Mouse (Mus musculus) right cerebral cortex, postnatal 4 days (tissue): ENCODE measurements at regions not wholly inside any gene's neighbourhood (a gene's known extent, or its start where the extent isn't known, plus 50 kb on each side); places are given as distances from the start of the nearest gene placed in this dataset.

Source experiments
- DNase-seq: peaks from one replicate; pipeline ENCODE4 v3.0.0-alpha.2; 2022

- DNase-seq, result no peak
Observed at GRCm38 (mm10) chr13:60429148-60429547, 172.6 kb upstream of the Dapk1 start.

DNA sequence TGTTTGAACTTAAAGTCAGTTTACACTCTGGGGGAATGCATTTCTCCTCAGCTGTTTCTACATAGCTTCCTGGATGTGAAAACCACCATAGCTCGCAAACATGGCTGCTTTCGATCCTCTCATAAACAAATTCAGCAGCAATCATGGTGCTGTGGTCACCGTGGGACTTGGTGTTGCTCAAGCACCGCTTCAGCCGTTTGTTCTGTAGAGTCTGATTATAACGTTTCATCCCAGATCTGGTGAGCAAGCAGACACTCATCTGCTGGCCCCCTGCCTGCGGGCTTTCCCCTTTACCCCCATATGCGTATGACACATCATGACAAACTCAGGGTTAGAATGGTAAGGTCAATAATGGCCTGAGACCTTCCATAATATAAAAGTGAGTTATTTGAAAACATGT lies 170.3 kb upstream of the Dapk1 start:
- no peak for DNase-seq

DNA sequence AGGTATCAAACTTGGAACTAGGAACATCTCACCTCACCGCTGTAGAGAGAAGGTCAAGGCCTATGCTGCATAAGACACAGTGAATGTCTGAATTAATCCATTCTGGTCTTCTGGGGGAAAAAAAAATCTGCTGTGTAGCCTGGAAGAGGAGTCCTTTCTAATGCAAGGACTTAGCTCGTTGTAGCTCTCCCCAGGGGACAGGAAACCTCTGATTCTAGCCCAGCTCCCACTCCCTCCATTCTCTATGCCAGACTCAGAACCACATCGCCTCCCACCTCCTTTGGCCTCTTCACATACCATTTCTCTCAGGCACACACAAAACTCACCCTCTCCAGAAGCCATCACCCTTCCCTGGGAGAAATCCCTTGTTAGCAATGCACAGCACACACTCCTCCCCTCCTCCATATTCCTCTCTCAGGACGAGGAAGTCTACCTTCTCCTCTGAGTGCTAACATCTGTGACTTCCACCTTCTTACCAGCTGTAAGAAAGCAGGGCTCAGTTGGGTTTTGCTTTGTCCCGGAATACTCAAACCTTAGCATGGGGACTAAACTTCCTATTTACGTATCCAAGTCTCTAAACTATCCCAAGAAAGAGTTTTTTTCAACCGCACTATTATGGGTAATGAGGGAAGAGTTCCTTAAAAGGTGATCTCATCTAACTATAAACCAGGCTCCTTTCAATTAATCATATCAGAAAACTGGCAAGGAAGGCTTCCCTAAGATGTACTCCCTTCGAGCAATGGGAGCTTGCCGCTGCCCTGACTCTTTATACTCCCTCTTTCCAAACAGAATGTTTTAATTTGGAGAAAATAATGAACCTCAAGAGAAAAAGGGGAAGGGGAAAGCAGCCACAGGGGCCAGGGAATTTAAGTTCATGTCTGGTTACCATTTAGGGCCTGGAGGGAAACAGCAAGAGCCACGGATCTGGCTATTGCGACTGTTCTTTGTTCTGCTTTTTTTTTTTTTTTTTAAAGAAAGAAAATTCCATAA lies 167.2 kb upstream of the Dapk1 start:
- DNase-seq, result no peak

GRCm38 (mm10) chr13:60435333-60435732 lies 166.4 kb upstream of the Dapk1 start:
- no peak for DNase-seq

- no peak for DNase-seq
Observed at GRCm38 (mm10) chr13:60438177-60438576, 163.6 kb upstream of the Dapk1 start.

DNA sequence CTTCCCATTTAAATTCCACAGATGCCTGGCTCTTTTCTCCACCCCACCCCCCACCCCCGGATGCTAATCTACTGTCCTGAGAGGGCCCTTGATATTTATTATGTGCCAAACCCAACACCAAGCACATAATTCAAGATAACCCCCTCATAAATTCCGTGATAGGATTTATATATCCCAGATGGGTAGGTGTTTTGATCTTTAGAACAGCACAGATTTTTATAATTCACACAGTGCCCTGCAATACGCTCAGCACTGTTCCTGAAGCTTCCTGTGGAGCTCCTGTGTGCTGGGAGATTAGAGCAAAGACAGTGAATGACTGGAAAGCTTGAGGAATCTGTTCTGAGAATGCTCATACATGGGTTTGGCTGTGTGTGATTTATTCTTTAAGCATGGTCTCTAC lies 161.2 kb upstream of the Dapk1 start:
- no peak for DNase-seq

DNA sequence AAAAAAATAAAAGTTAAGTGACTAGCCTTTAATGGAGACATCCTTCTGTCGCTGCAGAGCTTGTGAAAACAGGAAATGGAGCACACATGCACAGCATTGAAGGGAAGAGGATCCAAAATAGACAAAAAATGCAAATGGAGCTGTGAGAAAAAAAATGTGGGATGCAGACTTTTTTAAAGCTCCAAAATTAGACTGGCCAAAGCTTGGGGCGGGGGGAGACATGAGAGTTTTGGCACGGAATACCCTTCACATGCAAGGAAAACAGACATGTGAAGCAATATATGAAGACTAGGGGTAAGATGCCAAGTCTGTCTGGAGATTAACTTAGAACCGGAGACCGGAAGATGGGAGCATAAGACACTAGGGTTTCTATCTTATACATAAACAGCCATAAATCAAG lies 156.6 kb upstream of the Dapk1 start:
- DNase-seq, result no peak

DNA sequence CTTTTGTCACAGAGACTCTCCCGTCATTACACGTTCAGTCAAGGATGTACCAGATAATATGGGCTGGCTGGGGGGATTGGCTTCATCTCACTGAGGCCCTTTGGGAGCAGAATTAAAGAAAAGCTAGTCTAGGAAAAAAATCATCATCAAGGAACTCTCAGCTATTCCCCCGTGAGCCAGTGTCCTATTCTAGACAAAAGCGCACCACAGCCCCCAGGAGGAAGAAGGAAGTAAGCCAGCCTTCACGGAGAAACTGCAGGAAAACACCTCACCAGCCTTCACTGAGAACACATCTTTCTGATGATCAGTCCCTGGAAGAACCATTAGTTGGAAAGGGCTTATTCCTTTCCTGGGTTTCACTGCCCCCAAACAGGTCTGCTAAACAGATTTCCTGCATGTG lies 154.8 kb upstream of the Dapk1 start:
- no peak for DNase-seq

GRCm38 (mm10) chr13:60450721-60451506 lies 150.8 kb upstream of the Dapk1 start:
- no peak for DNase-seq

DNA sequence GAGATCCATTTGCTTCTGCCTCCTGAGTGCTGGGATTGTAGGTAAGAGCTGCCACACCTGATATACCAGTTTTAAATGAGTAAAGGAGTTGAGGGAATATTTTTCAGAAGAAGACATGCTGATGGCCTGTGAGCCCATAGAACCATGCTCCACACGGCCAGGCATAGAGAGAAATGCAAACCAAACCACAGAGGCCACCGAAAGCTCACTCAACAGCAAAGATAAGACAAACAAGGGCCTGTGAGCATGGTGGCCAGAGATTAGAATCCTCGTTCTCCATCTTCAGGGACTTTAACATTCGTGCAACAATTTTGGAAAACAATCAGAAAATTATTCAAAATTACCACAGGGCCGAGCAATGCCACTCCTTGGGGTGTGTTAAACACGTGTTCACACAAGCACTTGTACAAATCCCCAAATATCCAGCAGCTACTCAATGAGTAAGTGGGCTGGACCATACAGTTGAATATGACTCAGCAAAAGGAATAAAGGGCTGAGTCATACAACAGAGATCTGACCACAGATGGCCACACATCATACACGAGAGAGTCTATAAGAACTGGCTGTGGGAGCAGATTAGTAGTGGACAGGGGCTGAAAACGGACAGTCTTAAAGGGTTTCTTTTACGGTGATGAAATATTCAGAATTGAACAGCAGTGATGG lies 147.8 kb upstream of the Dapk1 start:
- no peak for DNase-seq

DNA sequence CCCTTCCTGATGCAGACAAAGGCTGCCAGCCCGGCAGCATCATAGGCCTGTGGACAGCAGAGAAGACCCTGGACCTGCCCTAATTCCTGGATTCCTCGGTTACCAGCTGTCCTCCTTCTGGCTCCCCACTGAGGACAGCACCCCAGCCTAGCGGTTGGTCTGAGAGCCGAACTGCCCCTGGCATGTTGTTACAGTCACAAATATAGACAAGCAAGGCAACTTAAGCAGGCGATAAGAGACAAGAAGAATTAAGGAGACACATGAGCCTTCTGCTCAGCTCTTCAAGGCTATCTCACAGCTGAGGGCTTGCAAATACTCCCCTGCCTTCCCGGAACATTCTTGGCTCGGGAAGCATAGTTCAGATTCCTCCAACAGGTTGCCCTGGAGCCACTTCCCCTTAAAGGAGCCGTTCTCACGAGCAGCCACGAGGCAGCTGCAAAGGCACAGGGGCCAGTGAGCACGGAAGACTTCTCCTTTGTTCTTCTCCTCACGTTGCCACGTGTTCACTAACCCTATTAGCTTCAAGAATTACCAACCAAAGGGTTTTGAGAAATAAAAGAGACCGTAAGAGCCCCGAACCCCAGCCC lies 146.6 kb upstream of the Dapk1 start:
- DNase-seq, result no peak

DNA sequence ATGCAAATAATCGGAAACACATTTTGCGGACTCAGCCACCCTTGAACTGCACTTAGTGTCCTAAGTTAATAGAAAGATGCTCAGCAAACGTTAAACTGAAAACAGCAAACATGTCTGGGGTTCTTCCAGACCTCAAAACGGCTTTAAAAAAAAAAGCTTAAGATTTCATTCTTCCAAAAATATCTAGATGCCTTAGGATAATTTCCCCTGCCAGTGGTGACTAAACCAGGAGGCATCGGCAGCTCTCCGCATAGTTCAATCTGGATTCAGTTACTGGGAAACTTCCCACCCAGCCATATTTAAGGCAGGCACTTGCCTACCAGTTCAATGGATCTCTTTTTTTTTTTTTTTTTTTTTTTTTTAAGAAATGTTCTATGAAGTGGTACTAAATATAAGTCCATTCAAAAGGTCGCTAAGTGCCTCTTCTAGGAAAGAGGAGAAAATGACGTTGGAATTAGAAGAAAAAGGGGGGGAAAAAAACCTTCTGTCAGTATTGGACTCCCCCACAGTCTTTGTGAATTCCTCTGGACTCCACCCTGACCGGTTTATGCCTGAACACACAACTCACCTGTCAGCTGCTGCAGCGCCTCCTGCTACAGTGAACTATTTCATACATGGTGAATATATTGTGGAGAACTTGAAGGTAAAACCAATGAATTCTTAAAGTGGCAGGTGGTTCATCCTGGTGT lies 145.7 kb upstream of the Dapk1 start:
- no peak for DNase-seq

DNA sequence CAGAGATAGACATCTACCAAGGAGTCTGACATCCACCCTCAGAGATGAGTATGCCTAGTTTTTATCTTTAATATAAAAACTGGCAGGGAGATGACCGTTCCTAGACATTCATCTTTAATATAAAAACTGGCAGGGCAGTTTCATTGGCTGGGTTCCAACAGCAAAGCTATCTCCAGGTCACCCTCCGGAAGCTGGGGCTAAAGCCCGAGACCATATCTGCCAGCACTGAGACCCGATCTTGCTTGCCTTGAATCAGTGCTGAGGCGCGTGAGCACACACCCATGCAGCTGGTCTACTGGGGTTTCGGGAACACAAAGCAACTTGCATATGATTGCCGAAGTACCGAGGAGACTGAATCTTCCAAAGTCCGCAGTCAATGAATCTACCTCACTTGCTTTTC lies 144.5 kb upstream of the Dapk1 start:
- DNase-seq, result no peak

- no peak for DNase-seq
Observed at GRCm38 (mm10) chr13:60459002-60459401, 142.7 kb upstream of the Dapk1 start.

DNA sequence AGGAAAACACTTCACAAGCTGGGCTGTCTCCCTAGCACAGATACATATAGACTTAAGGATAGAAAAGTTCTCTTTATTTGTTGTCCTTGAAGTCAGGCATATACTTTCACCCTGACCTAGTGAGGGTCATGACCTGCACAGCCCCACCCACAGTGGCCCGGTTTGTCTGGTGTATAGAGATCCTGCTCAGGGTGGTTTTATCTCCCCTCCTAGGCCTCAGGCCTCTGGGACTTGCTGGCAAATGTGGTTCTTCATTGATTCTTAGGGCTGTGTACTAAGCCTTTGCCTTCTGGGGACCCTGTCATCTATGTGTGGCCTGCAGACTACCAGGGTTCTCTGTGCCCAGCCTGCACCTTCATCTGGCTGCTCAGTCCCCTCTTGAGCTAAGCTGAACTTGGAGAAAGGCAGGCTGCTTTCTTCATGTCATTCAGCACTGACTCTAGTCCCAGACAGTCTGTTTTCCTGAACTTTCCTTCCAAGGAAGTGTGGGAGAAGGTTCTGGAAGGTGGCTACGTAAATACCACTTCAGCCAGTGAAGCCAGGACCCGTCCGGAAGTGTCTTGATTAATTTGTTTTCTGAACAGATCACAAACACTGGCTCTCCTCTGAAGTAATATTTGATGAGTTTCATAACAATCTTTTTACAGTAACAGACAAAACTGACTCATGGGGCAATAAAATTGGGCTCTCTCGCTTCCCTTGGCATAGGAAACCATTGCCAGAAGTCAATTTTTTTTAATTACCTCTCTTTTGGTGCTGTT lies 135.0 kb upstream of the Dapk1 start:
- no peak for DNase-seq

DNA sequence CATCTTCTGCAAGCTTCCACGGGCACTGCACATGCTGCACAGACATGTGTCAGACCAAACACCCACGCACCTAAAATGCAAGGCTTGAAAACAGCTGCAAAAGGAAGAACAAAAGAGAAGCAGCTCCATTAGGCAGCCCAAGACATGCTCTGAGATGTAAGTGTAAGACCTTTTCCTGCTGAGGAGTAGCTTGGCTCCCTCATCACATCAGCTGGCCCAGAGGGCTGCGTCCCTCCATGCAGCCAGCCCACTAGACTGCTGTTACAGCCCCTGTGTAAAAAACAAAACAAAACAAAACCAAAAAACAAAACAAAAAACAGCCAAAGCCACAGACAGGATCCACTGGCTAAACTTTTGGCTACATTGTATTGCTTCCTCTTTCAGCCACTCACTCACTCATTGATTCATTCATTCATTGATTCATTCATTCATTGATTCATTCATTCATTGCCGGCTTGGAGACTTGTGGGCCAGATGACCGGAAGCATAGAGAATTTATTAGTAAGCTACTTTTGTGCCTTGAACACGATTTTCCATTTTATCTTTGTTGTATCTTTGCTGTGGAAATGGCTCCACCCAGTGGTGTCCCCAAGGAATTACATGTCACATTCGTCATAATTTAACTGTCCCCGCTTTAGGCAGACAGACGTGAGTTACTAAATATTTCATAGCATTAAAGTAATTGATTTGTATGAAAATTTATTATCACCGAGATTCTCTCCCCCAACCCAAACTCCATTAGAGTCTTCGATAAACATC lies 133.7 kb upstream of the Dapk1 start:
- DNase-seq, result peak; percentile 77

- no peak for DNase-seq
Observed at GRCm38 (mm10) chr13:60470426-60471398, 131.0 kb upstream of the Dapk1 start.

GRCm38 (mm10) chr13:60471602-60472001 lies 130.1 kb upstream of the Dapk1 start:
- no peak for DNase-seq

GRCm38 (mm10) chr13:60476366-60476765 lies 125.4 kb upstream of the Dapk1 start:
- no peak for DNase-seq

DNA sequence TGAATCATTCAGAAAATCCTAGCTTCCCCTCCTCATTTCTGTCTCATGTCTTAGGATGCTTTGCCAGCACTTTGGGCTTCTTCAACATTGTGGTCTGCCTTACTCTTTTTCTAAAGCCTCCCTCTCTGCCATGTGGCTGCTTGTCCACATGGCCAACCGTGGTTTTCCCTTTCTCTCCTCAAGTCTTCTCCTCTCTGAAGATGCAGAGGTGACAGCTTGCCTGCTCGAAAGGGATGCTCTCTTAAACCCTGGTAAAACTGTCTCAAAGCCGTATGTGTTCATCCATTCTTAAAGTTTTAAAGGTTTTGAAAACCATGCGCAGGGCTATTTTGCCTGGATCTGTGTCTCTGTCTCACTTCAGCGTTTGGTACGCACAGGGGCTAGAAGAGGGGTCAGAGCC lies 123.4 kb upstream of the Dapk1 start:
- no peak for DNase-seq
